Mouse (Mus musculus) stomach, embryonic 16.5 days (tissue): Measurements from ENCODE around the gene Stau1. TPM values are rescaled to one million over a fixed set of nuclear protein-coding genes. Genes with fewer than 3 reads are reported as not detected.

Experiments used
- ATAC-seq: fragments of 200-750 bp; cut with Nextera tagmentation; 2 replicates; pipeline ENCODE4 v1.8.0; 2017; ENCODE audit warnings: moderate number of reproducible peaks, moderate TSS enrichment; ENCODE audit not compliant: insufficient read depth, low FRiP score
- H3K27ac ChIP-seq: fragments of 300-500 bp; sonication (generic); 2 replicates; pipeline ENCODE4 v1.5.1; 2014; ENCODE audit warnings: low read length
- H3K27me3 ChIP-seq: fragments of 300-500 bp; sonication (generic); 2 replicates; pipeline ENCODE4 v1.6.1; 2014; ENCODE audit warnings: low read length, control low read depth, mixed read lengths; ENCODE audit not compliant: control insufficient read depth, insufficient read depth
- H3K36me3 ChIP-seq: fragments of 300-500 bp; sonication (generic); 2 replicates; pipeline ENCODE4 v1.6.1; 2014; ENCODE audit warnings: low read length; ENCODE audit not compliant: control insufficient read depth, insufficient read depth
- H3K4me1 ChIP-seq: fragments of 300-500 bp; sonication (generic); 2 replicates; pipeline ENCODE4 v1.6.1; 2014; ENCODE audit warnings: low read length, control low read depth, mixed read lengths; ENCODE audit not compliant: control insufficient read depth, insufficient read depth
- H3K4me2 ChIP-seq: fragments of 300-500 bp; sonication (generic); 2 replicates; pipeline ENCODE4 v1.6.1; 2014; ENCODE audit warnings: low read depth, low read length, mixed read lengths
- H3K4me3 ChIP-seq: fragments of 300-500 bp; sonication (generic); replicated peaks from 2 replicates; pipeline ENCODE4 v1.5.1; 2014; ENCODE audit warnings: mild to moderate bottlenecking, low read length
- H3K9ac ChIP-seq: fragments of 300-500 bp; sonication (generic); 2 replicates; pipeline ENCODE4 v1.6.1; 2014; ENCODE audit warnings: low read length
- H3K9me3 ChIP-seq: fragments of 300-500 bp; sonication (generic); replicated peaks from 2 replicates; pipeline ENCODE4 v1.6.1; 2016; ENCODE audit warnings: low read length, control low read depth; ENCODE audit not compliant: control insufficient read depth
- WGBS: fragments of 180-500 bp; shearing (Covaris S2); extraction: QIAGEN DNeasy Blood & Tissue Kit; methylation state at CpG from one replicate; pipeline ENCODE4 v1.1.7; 2014; 5-methylcytosine and 5-hydroxymethylcytosine counted together
- polyA plus RNA-seq: library from polyadenylated mRNA; unstranded; fragments of >200 nt; fragmentation: Nextera tagmentation; extraction: Ambion mirVana; gene quantifications from 2 replicates; pipeline ENCODE4 v1.2.1, GENCODE M21; 2015

Stau1 gene
- polyA plus RNA-seq, 1 experiment from 2014 or later = 76.1 TPM

DNA sequence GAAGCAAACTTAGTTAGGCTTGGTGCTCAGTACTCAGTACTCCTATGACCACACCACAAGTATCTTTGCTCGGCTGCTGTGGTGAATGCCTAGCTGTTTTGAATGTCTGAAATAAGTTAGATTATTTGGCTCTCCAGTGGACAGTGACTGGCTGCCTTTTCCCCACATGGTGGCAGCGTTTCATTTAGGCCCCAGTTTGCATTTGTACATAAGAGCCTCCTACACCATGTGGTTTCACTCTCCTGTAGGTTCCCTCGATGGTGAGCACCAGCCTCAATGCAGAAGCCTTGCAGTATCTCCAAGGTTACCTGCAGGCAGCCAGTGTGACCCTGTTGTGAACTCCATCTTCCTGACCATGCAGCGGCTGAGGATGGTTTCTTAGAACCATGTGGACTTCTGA is 50.6 kb downstream of the Stau1 start:
- WGBS = 47% methylated on average over 4 of the region's 4 CpGs

DNA sequence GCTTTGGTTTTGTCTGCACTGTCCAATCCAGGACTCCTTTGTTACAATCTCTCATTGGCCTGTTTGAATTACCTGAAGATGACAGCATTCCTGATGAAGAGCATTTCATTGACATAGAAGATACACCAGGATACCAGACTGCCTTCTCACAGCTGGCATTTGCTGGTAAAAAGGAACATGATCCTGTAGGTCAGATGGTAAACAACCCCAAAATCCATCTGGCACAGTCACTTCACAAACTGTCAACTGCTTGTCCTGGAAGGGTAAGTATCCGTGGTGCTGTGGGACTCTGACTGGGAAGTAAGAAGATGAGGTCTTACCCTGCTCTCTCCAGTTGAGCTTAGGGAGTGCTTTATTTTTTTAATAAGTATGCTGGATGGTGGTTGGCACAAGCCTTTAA is 51.8 kb downstream of the Stau1 start:
- H3K9me3 ChIP-seq = no peaks in the 10 kb centered on the region
- no peaks in the 10 kb centered on the region for H3K27me3 ChIP-seq
- no peak for ATAC-seq
- no peaks in the 10 kb centered on the region for H3K4me1 ChIP-seq
- WGBS = 70% methylated on average over 1 of the region's 1 CpGs
- H3K4me3 ChIP-seq = no peak overlapping the region
- no peak overlapping the region for H3K4me2 ChIP-seq
- peaks cover 21% of the 10 kb centered on the region; the same call in 1 of the 2 replicates for H3K36me3 ChIP-seq
- H3K9ac ChIP-seq = no peak overlapping the region
- H3K27ac ChIP-seq = no peak overlapping the region

More for the DNA sequence above, 50.6 kb downstream of the Stau1 start:
- no peak overlapping the region for H3K9ac ChIP-seq
- H3K9me3 ChIP-seq = no peaks in the 10 kb centered on the region
- no peak overlapping the region for H3K4me2 ChIP-seq
- H3K27me3 ChIP-seq = no peaks in the 10 kb centered on the region
- H3K4me3 ChIP-seq = no peak overlapping the region
- no peak for ATAC-seq
- no peaks in the 10 kb centered on the region for H3K4me1 ChIP-seq
- H3K36me3 ChIP-seq = peaks cover 22% of the 10 kb centered on the region; the same call in 1 of the 2 replicates
- H3K27ac ChIP-seq = no peak overlapping the region

- H3K9me3 ChIP-seq = no peaks in the 10 kb centered on the region
- no peak for ATAC-seq
- H3K4me3 ChIP-seq = no peak overlapping the region
- WGBS = 85% methylated on average over 2 of the region's 2 CpGs
- no peak overlapping the region for H3K27ac ChIP-seq
- H3K4me1 ChIP-seq = no peaks in the 10 kb centered on the region
- no peak overlapping the region for H3K4me2 ChIP-seq
- peaks cover 13% of the 10 kb centered on the region; the same call in 1 of the 2 replicates for H3K36me3 ChIP-seq
- no peak overlapping the region for H3K9ac ChIP-seq
- no peaks in the 10 kb centered on the region for H3K27me3 ChIP-seq
Measured at GRCm38 (mm10) chr2:166943146-166943545, 53.0 kb downstream of the Stau1 start.

DNA sequence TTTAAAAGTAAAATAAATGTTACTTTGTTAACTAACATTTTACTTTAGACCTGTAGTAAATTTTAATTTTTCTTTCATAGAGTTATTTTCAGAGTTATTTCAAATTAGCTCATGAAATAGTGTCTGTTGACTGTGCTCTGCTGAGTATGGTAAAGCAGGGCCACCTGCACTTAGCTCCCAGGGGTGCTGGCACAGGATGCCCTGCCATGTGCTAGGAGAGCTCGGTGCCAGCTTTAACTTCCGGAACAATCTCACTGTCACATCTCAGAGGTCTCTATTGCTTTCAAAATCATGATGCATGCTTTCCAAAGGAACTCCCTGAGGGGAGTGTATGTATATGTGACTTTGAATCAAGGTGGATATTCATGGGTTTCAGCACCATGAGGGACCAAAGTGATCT is 59.9 kb downstream of the Stau1 start:
- 82% methylated on average over 2 of the region's 2 CpGs for WGBS
- ATAC-seq = no peak
- Histone ChIP-seq H3K4me1 (no peaks in the 10 kb centered on the region), H3K36me3 (peaks cover 15% of the 10 kb centered on the region; the same call in 1 of the 2 replicates), H3K27ac (no peak overlapping the region), H3K9ac (no peak overlapping the region), H3K4me2 (no peak overlapping the region), H3K9me3 (no peaks in the 10 kb centered on the region), H3K4me3 (no peak overlapping the region), H3K27me3 (no peaks in the 10 kb centered on the region)

- H3K9ac ChIP-seq = no peak overlapping the region
- no peaks in the 10 kb centered on the region for H3K9me3 ChIP-seq
- no peak overlapping the region for H3K27ac ChIP-seq
- WGBS = 94% methylated on average over 7 of the region's 7 CpGs
- H3K4me2 ChIP-seq = no peak overlapping the region
- no peak overlapping the region for H3K4me3 ChIP-seq
- no peaks in the 10 kb centered on the region for H3K27me3 ChIP-seq
- H3K4me1 ChIP-seq = no peaks in the 10 kb centered on the region
- peaks cover 15% of the 10 kb centered on the region; the same call in 1 of the 2 replicates for H3K36me3 ChIP-seq
- no peak for ATAC-seq
Measured at GRCm38 (mm10) chr2:166935582-166935981, 60.5 kb downstream of the Stau1 start.

- H3K4me1 ChIP-seq = no peaks in the 10 kb centered on the region
- H3K36me3 ChIP-seq = peaks cover 15% of the 10 kb centered on the region; the same call in 1 of the 2 replicates
- no peak overlapping the region for H3K4me3 ChIP-seq
- no peak for ATAC-seq
- WGBS = 81% methylated on average over 5 of the region's 5 CpGs
- H3K27me3 ChIP-seq = no peaks in the 10 kb centered on the region
- H3K4me2 ChIP-seq = no peak overlapping the region
- no peak overlapping the region for H3K27ac ChIP-seq
- H3K9me3 ChIP-seq = no peaks in the 10 kb centered on the region
- no peak overlapping the region for H3K9ac ChIP-seq
Measured at GRCm38 (mm10) chr2:166934416-166934815, 61.7 kb downstream of the Stau1 start.

DNA sequence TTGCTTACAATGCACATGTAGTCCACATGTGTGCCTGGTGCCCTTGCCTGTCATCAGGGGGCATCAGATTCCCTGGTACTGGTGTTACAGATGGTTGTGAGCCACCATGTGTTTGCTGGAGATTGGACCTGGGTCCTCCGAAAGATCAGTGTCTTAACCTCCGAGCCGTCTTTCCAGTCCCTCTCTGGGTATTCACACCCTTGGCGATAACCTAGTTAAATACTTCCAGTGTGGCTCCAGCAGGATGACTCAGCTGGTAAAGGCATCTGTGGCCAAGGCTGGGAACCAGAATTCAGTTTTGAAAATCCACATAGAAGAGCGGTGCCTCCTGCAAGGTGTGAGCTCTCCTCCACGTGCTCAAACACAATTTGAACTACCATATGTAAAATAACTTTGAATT is 62.2 kb downstream of the Stau1 start:
- WGBS = 91% methylated on average over 6 of the region's 6 CpGs
- no peak overlapping the region for H3K27ac ChIP-seq

DNA sequence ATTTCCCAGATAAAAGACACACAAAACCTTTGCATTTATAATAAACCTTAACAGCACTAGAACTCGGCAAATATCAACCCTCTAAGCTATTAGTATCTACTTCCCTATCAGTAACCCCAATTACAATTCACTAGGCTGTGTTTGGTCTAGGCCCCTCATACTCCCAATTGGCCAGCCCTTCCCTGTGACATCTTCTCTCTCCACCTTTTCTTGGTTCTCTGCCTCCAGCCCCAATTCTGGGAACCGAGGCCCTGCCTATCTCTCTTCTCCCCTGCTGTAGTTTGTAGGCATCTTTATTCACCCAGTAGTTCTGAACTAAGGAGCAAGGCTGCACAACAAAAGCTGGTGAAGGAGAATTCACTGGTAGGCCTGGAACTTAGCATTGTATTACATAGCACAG is 72.1 kb downstream of the Stau1 start:
- 79% methylated on average over 2 of the region's 2 CpGs for WGBS
- peaks cover 5% of the 10 kb centered on the region for H3K36me3 ChIP-seq
- H3K9me3 ChIP-seq = no peaks in the 10 kb centered on the region
- H3K27ac ChIP-seq = no peak overlapping the region
- ATAC-seq = no peak
- H3K9ac ChIP-seq = no peak overlapping the region
- no peak overlapping the region for H3K4me2 ChIP-seq
- no peaks in the 10 kb centered on the region for H3K4me1 ChIP-seq
- no peak overlapping the region for H3K4me3 ChIP-seq
- H3K27me3 ChIP-seq = no peaks in the 10 kb centered on the region

More for the DNA sequence above, 62.2 kb downstream of the Stau1 start:
- Histone ChIP-seq H3K4me1 (no peaks in the 10 kb centered on the region), H3K27me3 (no peaks in the 10 kb centered on the region), H3K4me3 (no peak overlapping the region), H3K4me2 (no peak overlapping the region), H3K9ac (no peak overlapping the region), H3K36me3 (peaks cover 15% of the 10 kb centered on the region; the same call in 1 of the 2 replicates), H3K9me3 (no peaks in the 10 kb centered on the region)
- no peak for ATAC-seq

DNA sequence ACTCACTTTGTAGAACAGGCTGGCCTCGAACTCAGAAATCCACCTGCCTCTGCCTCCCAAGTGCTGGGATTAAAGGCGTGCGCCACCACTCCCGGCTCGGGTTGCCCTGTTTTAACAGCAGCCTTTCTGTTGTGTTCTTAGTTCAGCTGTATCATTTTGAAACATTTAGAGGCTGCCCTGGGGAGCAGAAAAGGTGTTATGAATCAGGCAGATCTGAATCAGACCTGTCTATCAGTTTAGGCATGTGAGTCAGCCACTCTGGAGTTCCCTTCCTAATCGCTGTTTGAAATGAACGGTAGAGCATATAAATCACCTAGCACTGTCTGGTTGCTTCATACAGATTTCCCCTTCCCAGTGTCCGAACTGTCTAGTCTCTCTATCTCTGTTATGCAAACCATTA is 85.6 kb downstream of the Stau1 start:
- Histone ChIP-seq H3K27ac (no peak overlapping the region), H3K4me2 (no peak overlapping the region), H3K9me3 (no peaks in the 10 kb centered on the region), H3K9ac (no peak overlapping the region), H3K27me3 (no peaks in the 10 kb centered on the region), H3K4me1 (peaks cover 11% of the 10 kb centered on the region), H3K4me3 (no peak overlapping the region), H3K36me3 (0 out of 2 replicates have a peak, but pooled peaks cover 5% of the 10 kb centered on the region)
- no peak for ATAC-seq
- 85% methylated on average over 8 of the region's 8 CpGs for WGBS
